Mouse (Mus musculus) kidney, postnatal 0 days (tissue): Measurements from ENCODE around the gene Mtch1. TPM values are rescaled to one million over a fixed set of nuclear protein-coding genes. Genes with fewer than 3 reads are reported as not detected.

Experiments used
- ATAC-seq: fragments of 200-750 bp; cut with Nextera tagmentation; replicated peaks from 2 replicates; pipeline ENCODE4 v1.8.0; 2017; ENCODE audit warnings: low read depth, moderate number of reproducible peaks, moderate TSS enrichment, moderate library complexity; ENCODE audit not compliant: low FRiP score
- DNase-seq: peaks from one replicate; pipeline ENCODE4 v3.0.0-alpha.2; 2016; ENCODE audit warnings: low spot score
- H3K27ac ChIP-seq: fragments of 300-500 bp; sonication (generic); 2 replicates; pipeline ENCODE4 v1.5.1; 2014; ENCODE audit warnings: mild to moderate bottlenecking
- H3K27me3 ChIP-seq: fragments of 300-500 bp; sonication (generic); 2 replicates; pipeline ENCODE4 v1.6.1; 2014; ENCODE audit warnings: low read length, mixed read lengths; ENCODE audit not compliant: insufficient read depth
- H3K36me3 ChIP-seq: fragments of 300-500 bp; sonication (generic); 2 replicates; pipeline ENCODE4 v1.6.1; 2014; ENCODE audit warnings: low read length, mixed read lengths; ENCODE audit not compliant: insufficient read depth
- H3K4me1 ChIP-seq: fragments of 300-500 bp; sonication (generic); replicated peaks from 2 replicates; pipeline ENCODE4 v1.6.1; 2014; ENCODE audit warnings: antibody characterized with exemption, low read length, mixed read lengths; ENCODE audit not compliant: insufficient read depth
- H3K4me2 ChIP-seq: fragments of 300-500 bp; sonication (generic); 2 replicates; pipeline ENCODE4 v1.6.1; 2014; ENCODE audit warnings: mild to moderate bottlenecking, low read length, moderate library complexity, mixed read lengths
- H3K4me3 ChIP-seq: fragments of 300-500 bp; sonication (generic); replicated peaks from 2 replicates; pipeline ENCODE4 v1.5.1; 2014; ENCODE audit warnings: low read depth, low read length
- H3K9ac ChIP-seq: fragments of 300-500 bp; sonication (generic); 2 replicates; pipeline ENCODE4 v1.6.1; 2014; ENCODE audit warnings: low read depth, low read length
- H3K9me3 ChIP-seq: fragments of 300-500 bp; sonication (generic); replicated peaks from 2 replicates; pipeline ENCODE4 v1.6.1; 2016; ENCODE audit warnings: low read length, inconsistent platforms, mixed read lengths
- CTCF ChIP-seq: IDR thresholded peaks from 2 replicates; pipeline ENCODE4 v1.5.1; 2016; ENCODE audit warnings: antibody characterized with exemption, low read depth, mild to moderate bottlenecking, moderate library complexity
- WGBS: fragments of 180-500 bp; shearing (Covaris S2); extraction: QIAGEN DNeasy Blood & Tissue Kit; methylation state at CpG from one replicate; pipeline ENCODE4 v1.1.7; 2014; 5-methylcytosine and 5-hydroxymethylcytosine counted together
- polyA plus RNA-seq: library from polyadenylated mRNA; unstranded; fragments of >200 nt; fragmentation: Nextera tagmentation; extraction: Ambion mirVana; gene quantifications from 2 replicates; pipeline ENCODE4 v1.2.1, GENCODE M21; 2015

Mtch1 gene
- polyA plus RNA-seq, 1 experiment from 2014 or later: 307 TPM

DNA sequence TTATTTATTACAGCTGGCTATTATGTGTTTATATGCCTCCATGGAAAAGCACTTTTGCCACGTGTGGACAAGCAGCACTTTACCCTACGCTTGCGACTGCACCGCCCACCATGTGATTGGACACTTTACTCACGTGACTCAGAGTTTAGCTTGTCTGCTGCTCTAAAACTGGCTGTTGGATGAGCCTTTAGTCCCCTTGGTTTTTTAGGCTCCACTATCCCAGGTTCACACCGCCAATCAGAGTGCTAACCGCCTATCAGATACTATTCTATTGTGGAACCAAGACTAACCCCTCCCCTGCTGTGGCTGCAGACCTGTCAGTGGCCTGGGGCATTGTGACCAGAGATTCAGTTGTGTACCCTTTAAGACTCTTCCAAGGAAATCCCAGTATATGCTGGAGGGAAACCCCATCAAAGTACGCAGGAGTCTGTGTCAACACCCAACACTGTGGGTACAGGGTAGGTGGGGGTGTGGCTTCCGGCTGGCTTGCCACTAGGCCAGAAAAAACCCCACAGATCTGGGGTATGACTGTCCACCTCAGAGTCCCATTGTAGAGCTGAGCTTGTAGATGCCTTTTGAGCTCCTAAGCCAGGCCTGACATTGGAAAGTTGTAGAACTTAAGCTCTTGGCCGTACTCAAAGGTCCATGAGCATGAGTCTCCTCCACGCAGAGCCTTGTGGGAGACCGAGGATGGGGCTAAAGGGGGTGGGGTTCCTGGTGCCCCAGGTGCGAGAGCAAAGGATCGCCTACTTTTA is 45.8 kb upstream of the Mtch1 start:
- Histone ChIP-seq H3K4me1 (peaks cover 11% of the 10 kb centered on the region), H3K9me3 (no peaks in the 10 kb centered on the region), H3K9ac (no peak overlapping the region), H3K36me3 (no peaks in the 10 kb centered on the region), H3K27me3 (no peaks in the 10 kb centered on the region), H3K27ac (no peak overlapping the region), H3K4me3 (no peak overlapping the region), H3K4me2 (no peak overlapping the region)
- no peak for TF ChIP-seq CTCF
- DNase-seq: no peak
- no peak for ATAC-seq
- 70% methylated on average over 14 of the region's 14 CpGs for WGBS

DNA sequence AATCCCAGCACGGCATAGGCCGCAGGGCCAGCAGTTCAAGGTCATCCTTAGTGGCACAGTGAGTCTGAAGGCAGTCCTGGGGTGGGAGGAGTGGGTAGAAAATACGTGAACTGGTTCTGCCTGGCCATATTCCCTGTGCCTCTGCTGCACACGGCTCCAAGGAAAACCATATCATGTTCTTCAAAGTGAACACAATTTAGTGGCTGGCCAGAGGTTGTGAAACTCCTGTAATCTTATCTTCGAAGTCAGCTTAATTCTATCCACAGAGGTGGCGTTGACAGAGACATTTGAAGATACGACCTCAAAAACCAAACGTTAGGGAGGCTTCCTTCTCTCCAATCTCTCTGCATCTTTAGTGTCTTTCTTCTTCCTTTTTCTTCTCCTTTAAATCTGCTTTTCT is 43.5 kb upstream of the Mtch1 start:
- Histone ChIP-seq H3K4me3 (no peak overlapping the region), H3K36me3 (no peaks in the 10 kb centered on the region), H3K4me2 (no peak overlapping the region), H3K9me3 (no peaks in the 10 kb centered on the region), H3K9ac (no peak overlapping the region), H3K27ac (no peak overlapping the region), H3K27me3 (no peaks in the 10 kb centered on the region), H3K4me1 (no peaks in the 10 kb centered on the region)
- TF ChIP-seq CTCF: no peak
- DNase-seq (no peak), ATAC-seq (no peak)
- 53% methylated on average over 8 of the region's 8 CpGs for WGBS

DNA sequence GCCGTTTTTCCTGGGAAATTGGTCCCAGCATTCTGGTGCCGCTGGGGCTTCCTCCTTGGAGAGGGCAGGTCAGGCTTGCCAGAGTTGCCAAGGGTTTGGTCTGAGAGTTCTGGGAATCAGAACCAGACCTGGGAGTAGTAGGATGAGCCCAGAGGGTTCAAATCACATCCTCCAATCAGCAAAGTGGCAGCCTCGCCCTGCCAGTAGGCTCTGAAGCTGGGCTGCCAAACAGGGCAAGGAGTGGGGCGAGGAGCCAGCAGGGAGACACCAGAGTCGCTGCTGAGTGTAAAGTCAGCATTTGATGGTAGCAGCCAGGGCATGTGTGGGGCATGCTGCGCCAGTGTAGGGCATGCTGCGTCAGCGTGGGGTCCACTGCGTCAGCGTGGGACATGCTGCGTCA is 41.2 kb upstream of the Mtch1 start:
- no peak overlapping the region for H3K27ac ChIP-seq
- H3K4me1 ChIP-seq: no peaks in the 10 kb centered on the region
- no peaks in the 10 kb centered on the region for H3K9me3 ChIP-seq
- H3K9ac ChIP-seq: no peak overlapping the region
- no peak overlapping the region for H3K4me2 ChIP-seq
- no peaks in the 10 kb centered on the region for H3K36me3 ChIP-seq
- ATAC-seq: no peak
- H3K27me3 ChIP-seq: no peaks in the 10 kb centered on the region
- DNase-seq: no peak
- H3K4me3 ChIP-seq: no peak overlapping the region
- TF ChIP-seq CTCF: no peak
- WGBS: 87% methylated on average over 11 of the region's 11 CpGs

DNA sequence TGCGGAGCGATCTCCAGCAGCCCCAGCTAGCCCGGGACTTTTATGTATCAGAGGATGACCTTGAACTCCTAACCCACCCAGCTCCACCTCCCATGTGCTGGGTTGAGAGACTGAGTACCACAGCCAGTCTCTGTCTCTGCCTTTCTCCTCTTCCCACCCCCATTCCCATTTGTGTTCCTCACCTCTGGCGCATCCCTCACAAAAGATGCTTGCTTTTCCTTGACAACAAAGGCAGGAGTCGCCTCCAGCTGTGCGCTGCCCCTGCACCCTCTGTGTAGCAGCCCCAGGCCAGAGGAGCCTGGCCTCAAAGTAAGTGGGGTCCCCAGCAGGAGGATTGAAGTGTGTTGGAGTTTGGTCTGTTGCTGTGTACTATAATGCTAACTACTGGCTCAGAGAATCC is 38.0 kb upstream of the Mtch1 start:
- WGBS: 62% methylated on average over 6 of the region's 6 CpGs
- no peak for TF ChIP-seq CTCF

DNA sequence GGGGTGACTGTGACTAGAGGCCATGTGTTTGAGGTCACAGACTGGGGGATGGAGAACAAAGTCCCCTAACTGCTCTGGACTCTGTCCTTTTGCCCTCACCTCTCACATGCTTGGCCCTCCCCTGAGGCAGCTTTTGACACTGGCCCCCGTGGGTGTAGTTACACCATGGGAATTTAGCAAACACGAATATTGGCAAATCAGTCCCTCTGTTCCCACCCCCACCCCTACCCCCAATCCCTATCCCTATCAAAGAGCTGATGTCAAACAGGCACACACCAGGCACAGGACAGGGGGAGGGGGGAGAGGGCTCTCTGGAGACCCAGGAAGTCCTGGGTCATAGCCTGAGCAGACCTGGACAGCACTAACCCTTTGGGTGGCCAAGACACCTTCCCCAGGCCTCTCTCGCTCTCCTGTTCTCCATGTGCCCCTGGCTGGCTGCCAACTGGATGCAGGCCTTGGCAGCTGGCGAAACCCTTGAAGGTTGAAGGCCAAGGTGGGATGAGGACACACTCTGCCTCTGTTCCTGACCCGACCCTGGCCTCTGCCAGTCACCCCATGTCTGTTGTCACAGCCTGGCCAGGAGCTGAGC is 37.2 kb upstream of the Mtch1 start:
- Histone ChIP-seq H3K36me3 (no peaks in the 10 kb centered on the region), H3K9me3 (no peaks in the 10 kb centered on the region), H3K9ac (no peak overlapping the region), H3K4me3 (no peak overlapping the region), H3K27ac (no peak overlapping the region), H3K27me3 (no peaks in the 10 kb centered on the region), H3K4me1 (no peaks in the 10 kb centered on the region), H3K4me2 (no peak overlapping the region)
- DNase-seq (no peak), ATAC-seq (no peak; the same call in 1 of the 2 replicates)
- no peak for TF ChIP-seq CTCF
- 53% methylated on average over 5 of the region's 5 CpGs for WGBS

More for the DNA sequence above, 38.0 kb upstream of the Mtch1 start:
- Histone ChIP-seq H3K27me3 (no peaks in the 10 kb centered on the region), H3K9ac (no peak overlapping the region), H3K9me3 (no peaks in the 10 kb centered on the region), H3K4me3 (no peak overlapping the region), H3K4me2 (no peak overlapping the region), H3K27ac (no peak overlapping the region), H3K36me3 (no peaks in the 10 kb centered on the region), H3K4me1 (no peaks in the 10 kb centered on the region)
- ATAC-seq: no peak
- DNase-seq: no peak

DNA sequence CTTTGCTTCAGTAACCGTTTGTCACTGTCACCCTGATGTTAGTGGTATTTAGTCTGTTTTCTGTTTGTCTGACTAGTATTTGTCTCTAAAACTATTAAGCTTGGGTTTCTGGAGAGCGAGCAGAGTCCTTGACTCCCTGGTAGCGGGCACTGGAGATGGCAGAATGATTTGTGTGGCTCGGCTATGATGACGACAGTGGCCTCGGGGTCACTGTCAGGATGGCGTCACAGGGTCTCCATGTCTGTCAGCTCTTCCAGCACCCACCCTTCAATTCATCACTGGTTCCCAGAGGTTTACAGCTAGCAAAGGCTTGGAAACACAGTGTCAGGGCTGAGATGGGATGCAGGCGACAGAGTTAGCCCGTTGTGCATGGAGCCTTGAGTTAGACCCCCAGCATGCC is 36.2 kb upstream of the Mtch1 start:
- DNase-seq: no peak
- no peak overlapping the region for H3K9ac ChIP-seq
- H3K27ac ChIP-seq: no peak overlapping the region
- WGBS: 57% methylated on average over 9 of the region's 9 CpGs
- ATAC-seq: no peak
- TF ChIP-seq CTCF: no peak
- H3K9me3 ChIP-seq: no peaks in the 10 kb centered on the region
- no peaks in the 10 kb centered on the region for H3K36me3 ChIP-seq
- H3K4me1 ChIP-seq: no peaks in the 10 kb centered on the region
- H3K27me3 ChIP-seq: no peaks in the 10 kb centered on the region
- no peak overlapping the region for H3K4me3 ChIP-seq
- no peak overlapping the region for H3K4me2 ChIP-seq

DNA sequence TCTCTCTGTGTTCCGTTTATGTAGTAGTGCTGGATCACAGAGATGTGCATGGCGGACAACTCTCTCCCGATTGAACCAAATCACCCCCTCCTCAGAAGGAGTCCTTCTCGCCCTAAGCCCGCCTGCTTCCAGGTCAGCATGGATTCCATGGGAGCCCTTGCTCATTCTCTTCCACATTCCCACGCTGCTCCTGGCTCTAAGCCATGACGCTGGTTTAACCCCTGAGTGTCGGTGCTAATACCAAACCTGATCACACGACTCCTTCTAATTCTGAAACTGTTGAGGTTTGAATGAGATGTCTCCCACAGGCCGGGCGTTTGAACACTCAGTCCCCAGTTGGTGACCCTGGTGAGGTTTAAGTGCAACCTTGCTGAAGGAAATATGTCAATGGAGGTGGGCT is 34.7 kb upstream of the Mtch1 start:
- DNase-seq: no peak
- WGBS: 54% methylated on average over 11 of the region's 11 CpGs
- H3K4me3 ChIP-seq: no peak overlapping the region

More for the DNA sequence above, 34.7 kb upstream of the Mtch1 start:
- H3K4me1 ChIP-seq: no peaks in the 10 kb centered on the region
- no peak overlapping the region for H3K9ac ChIP-seq
- TF ChIP-seq CTCF: no peak
- H3K36me3 ChIP-seq: no peaks in the 10 kb centered on the region
- H3K27ac ChIP-seq: no peak overlapping the region
- H3K4me2 ChIP-seq: no peak overlapping the region
- H3K9me3 ChIP-seq: no peaks in the 10 kb centered on the region
- no peaks in the 10 kb centered on the region for H3K27me3 ChIP-seq
- ATAC-seq: no peak
